Mouse (Mus musculus) urinary bladder, postnatal 36 days (tissue): ENCODE results near the gene Itfg2.

Source experiments
- DNase-seq, 2 experiments: peaks; one replicate each; pipeline ENCODE4 v3.0.0; 2022; ENCODE audit warnings: low spot score in 2 of 2, mixed read lengths in 1 of 2

The Itfg2 gene

DNA sequence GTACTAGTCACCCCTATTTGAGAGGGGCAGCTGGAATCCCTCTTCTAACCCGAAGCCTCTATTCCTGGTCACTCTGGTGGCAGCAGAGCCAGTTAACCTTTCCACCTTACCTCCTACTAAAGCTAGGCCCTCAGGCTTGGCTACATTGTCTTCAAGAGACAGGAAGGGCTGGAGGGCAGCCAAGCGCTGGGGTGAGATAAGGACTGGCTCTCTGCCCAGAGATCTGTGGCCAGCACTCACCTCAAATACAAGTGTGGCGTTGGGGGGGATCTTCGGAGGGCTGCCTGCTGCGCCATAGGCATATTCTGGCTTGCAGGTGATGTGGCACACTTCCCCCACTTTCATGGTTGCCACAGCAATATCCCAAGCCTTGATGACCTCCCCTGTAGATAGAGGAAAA is 10.7 kb upstream of the Itfg2 start:
- DNase-seq: peak; percentile 53 to 71

- DNase-seq: no peak
Observed at GRCm38 (mm10) chr6:128433566-128433965, 8.8 kb upstream of the Itfg2 start.

GRCm38 (mm10) chr6:128432356-128432915 is 7.7 kb upstream of the Itfg2 start:
- no peak for DNase-seq

DNA sequence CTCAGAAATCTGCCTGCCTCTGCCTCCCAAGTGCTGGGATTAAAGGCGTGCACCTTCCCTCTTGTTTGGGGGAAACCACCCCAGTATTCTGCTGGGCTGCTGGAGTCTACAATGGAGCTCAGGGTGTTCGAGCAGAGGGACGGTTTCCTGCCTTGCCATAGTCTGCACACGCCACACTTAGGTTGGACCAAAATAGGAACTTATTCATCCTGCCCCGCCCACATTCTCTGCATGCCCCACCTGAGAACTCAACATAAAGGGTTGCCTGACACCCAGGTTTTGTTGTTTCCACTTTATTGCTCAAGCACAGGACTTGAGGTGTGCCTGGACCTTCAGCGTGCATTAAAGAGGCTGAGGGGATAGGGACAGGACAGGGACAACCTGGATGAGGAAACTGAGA is 5.1 kb upstream of the Itfg2 start:
- no peak for DNase-seq

GRCm38 (mm10) chr6:128429300-128429699 is 4.6 kb upstream of the Itfg2 start:
- no peak for DNase-seq

DNA sequence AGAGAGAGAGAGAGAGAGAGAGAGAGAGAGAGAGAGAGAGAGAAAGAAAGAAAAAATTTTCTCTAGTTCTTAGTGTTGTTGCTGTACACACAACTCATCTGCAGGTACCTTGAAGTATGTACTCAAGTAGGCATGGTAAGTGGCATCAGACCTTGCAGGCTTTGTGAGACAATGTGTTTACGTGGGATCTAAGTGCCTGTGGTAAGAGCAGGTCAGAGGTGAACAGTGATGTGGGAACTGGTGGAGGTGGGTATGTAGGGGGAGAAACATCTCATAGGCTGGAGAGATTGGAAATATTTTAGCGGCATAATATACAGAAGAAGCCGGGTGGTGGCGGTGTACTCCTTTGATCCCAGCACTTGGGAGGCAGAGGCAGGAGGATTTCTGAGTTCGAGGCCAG is 2.8 kb upstream of the Itfg2 start:
- DNase-seq: no peak

DNA sequence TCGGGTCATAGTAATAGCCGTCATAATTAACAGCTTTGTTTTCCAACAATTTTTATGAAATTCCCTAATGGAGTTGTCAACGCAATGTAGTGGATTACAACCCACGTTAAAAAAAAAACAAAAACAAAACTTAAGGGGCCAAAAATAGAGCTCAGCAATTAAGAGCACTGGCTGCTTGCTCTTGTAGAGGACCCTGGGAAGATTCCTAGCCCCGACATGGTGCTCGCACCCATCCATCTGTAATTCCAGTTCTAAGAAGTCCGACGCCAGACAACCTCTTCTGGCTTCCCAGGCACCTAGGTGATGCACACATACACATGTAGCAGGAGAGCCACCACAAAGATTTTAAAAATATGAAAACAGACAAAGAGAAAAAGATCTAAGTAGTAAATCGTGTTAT is 315 bp upstream of the Itfg2 start:
- no peak for DNase-seq

- DNase-seq: no peak
Observed at GRCm38 (mm10) chr6:128423496-128424268, 1.0 kb downstream of the Itfg2 start.

GRCm38 (mm10) chr6:128421480-128421879 is 3.3 kb downstream of the Itfg2 start:
- DNase-seq: no peak

GRCm38 (mm10) chr6:128421036-128421435 is 3.7 kb downstream of the Itfg2 start:
- DNase-seq: no peak

DNA sequence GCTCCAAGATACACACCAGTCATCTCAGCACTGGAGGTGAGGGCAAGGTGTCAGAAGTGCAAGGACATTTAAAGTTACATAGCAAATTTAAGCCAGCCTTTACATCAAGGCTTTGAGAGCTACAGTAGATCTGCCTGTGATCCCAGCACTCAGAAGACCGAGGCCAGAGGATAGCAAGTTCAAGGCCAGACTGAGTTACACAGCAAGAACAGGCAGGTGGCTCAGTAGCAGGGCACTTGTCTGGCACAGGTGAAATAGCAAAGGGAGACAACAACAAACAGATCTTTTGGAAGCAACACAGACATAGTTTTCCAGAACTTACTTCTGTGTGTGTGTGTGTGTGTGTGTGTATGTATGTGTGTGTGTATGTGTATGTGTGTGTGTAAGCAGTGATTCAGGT is 6.7 kb downstream of the Itfg2 start:
- DNase-seq: no peak

DNA sequence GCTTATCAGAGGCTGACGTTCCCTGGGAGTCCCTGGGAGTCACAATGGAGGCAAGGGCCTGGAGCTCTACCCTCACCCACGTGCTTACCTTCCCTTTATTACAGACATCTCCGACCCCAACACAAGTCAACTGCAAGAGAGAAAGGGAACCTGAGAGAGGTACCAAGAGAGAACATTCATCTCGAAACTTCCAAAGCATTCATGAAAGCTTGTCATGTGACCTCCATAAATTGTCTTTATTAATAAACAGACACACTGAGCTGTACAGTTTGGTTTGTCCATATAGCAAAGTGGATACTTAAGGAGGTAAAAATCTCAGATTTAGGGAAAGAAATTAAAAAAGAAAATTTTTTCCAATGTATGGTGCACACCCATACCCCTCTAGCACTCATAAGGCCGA is 8.6 kb downstream of the Itfg2 start:
- DNase-seq: no peak

GRCm38 (mm10) chr6:128411115-128411514 is 13.6 kb downstream of the Itfg2 start:
- DNase-seq: peak; percentile 74 to 80

DNA sequence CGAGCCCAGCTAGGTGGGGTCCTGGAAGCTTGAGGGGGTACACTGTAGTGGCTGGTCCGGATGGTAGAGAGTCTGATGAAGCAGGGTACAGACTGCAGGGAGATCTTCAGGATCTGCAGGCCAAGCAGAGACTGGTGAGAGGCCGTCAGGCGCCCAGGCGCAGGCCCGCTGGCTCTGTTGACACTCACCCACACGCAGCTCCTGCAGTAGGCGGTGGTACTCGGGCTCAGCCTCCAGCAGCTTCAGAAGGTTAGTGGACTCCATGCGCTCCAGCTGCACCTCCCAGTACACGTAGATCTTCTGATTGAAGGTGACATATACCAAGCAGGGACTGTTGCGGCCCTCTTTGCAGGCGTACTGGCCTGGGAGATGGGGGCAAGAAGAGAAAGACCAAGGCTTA is 14.4 kb downstream of the Itfg2 start:
- DNase-seq: no peak

DNA sequence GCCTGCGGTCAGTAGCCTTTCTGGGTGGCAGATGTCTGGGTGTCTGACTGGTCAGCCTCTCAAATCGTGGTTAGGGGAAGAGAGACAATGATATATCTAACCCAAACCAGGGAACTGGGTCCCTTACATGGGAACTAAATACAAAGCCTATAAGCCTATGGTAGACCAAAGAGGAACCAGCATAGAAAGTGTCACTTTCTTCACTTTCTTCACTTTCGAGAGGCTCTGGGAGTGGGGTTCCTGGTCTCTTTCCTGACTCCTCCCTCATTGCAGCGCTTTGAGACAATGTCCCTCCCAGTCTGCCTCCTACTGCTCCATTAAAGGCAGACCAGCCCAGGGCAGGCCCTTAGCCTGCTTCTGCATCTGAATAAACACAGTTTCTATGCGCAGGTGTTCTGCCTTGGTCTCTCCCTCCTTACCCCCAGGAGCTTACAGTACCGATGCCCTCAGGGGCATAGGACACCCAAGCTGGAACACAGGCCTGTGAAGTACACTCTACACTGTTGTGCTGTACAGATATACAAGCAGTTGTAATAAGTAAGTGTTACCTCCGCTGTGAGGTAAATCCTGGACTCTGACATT is 16.1 kb downstream of the Itfg2 start:
- no peak for DNase-seq

- DNase-seq: no peak
Observed at GRCm38 (mm10) chr6:128404708-128405107, 20.0 kb downstream of the Itfg2 start.

DNA sequence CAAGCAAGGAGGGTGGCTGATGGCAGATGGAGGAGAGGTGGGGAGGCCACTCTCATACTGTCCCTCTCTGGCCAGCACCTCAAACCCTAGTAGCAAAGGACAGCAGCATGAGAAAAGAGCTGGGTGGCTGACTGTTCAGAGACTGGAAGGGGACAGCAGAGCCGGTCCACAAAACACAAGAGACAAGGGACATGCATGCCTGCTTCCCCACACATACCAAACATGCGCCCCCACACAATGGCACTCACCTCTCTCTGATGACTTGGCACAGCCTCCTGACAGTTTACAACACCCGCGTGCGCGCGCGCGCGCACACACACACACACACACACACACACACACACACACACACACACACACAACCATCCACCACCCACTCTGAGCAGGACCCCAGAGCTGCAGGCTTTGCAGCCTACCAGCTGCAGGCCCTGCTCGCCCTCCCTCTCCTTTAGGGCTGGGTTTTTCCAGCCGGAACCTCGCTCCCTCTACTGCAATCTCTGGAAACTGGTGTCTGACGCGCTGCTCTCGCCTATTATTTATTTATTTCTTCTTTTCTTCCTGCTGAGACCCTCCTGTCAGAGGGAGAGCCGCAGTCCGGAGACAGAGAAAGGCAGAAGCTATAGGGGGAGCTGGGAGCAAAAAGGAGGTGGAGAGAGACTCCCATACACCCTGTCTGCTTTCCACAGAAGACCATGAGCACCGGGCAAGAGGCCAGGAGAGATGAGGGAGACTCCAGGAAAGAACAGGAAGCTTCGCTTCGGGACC is 25.1 kb downstream of the Itfg2 start:
- DNase-seq: no peak

GRCm38 (mm10) chr6:128398996-128399395 is 25.7 kb downstream of the Itfg2 start, which contains the start of gene Nrip2:
TSS of gene Nrip2 (plus strand) at chr6:128399296.
- DNase-seq: no peak

GRCm38 (mm10) chr6:128397574-128398261 is 27.0 kb downstream of the Itfg2 start:
- DNase-seq: peak in 1 of 2 experiments; percentile 51

- DNase-seq: no peak
Observed at GRCm38 (mm10) chr6:128390683-128391082, 34.0 kb downstream of the Itfg2 start.

- no peak for DNase-seq
Observed at GRCm38 (mm10) chr6:128389185-128389584, 35.5 kb downstream of the Itfg2 start.

GRCm38 (mm10) chr6:128385026-128385425 is 39.7 kb downstream of the Itfg2 start:
- no peak for DNase-seq
